Mouse (Mus musculus) neural tube, embryonic 14.5 days (tissue): ENCODE results near the gene Gm28043. TPM values are rescaled to one million over a fixed set of nuclear protein-coding genes. Genes with fewer than 3 reads are reported as not detected.

Experiments
- ATAC-seq: fragments of 200-750 bp; cut with Nextera tagmentation; 2 replicates; pipeline ENCODE4 v1.8.0; 2017; ENCODE audit warnings: low read depth, mild to moderate bottlenecking, moderate TSS enrichment, moderate library complexity
- H3K27ac ChIP-seq: fragments of 300-500 bp; sonication (generic); 2 replicates; pipeline ENCODE4 v1.5.1; 2014; ENCODE audit warnings: low read depth, mild to moderate bottlenecking, control low read depth, low read length, moderate library complexity, mixed read lengths
- H3K27me3 ChIP-seq: fragments of 300-500 bp; sonication (generic); 2 replicates; pipeline ENCODE4 v1.6.1; 2014; ENCODE audit warnings: low read length; ENCODE audit not compliant: control insufficient read depth, insufficient read depth
- H3K36me3 ChIP-seq: fragments of 300-500 bp; sonication (generic); 2 replicates; pipeline ENCODE4 v1.6.1; 2014; ENCODE audit warnings: low read length, mixed read lengths; ENCODE audit not compliant: control insufficient read depth, insufficient read depth
- H3K4me1 ChIP-seq: fragments of 300-500 bp; sonication (generic); 2 replicates; pipeline ENCODE4 v1.6.1; 2014; ENCODE audit warnings: low read length; ENCODE audit not compliant: control insufficient read depth, insufficient read depth
- H3K4me2 ChIP-seq: fragments of 300-500 bp; sonication (generic); 2 replicates; pipeline ENCODE4 v1.6.1; 2014; ENCODE audit warnings: mild to moderate bottlenecking, low read depth, low read length, control low read depth
- H3K4me3 ChIP-seq: fragments of 300-500 bp; sonication (generic); 2 replicates; pipeline ENCODE4 v1.5.1; 2014; ENCODE audit warnings: low read depth, low read length, control low read depth, mixed read lengths
- H3K9ac ChIP-seq: fragments of 300-500 bp; sonication (generic); replicated peaks from 2 replicates; pipeline ENCODE4 v1.6.1; 2014; ENCODE audit warnings: low read depth, mild to moderate bottlenecking, control low read depth, low read length, mixed read lengths
- H3K9me3 ChIP-seq: fragments of 300-500 bp; sonication (generic); 2 replicates; pipeline ENCODE4 v1.6.1; 2016; ENCODE audit warnings: low read length; ENCODE audit not compliant: control insufficient read depth
- WGBS: fragments of 180-500 bp; shearing (Covaris S2); extraction: QIAGEN DNeasy Blood & Tissue Kit; methylation state at CpG from one replicate; pipeline ENCODE4 v1.1.7; 2014; 5-methylcytosine and 5-hydroxymethylcytosine counted together
- polyA plus RNA-seq: library from polyadenylated mRNA; unstranded; fragments of >200 nt; fragmentation: Nextera tagmentation; extraction: Ambion mirVana; gene quantifications from 2 replicates; pipeline ENCODE4 v1.2.1, GENCODE M21; 2014

The Gm28043 gene
- 1.7 and 2.7 TPM in 2 replicates for polyA plus RNA-seq

GRCm38 (mm10) chr17:29614115-29615023 is at the start of gene Gm28043, which contains the start of gene Rnf8:
Gm28043 (plus strand) TSS chr17:29614876.
Rnf8 (plus strand) TSS chr17:29614790.
- Histone ChIP-seq H3K9ac (peak within 1 kb of the TSS; percentile 96), H3K27me3 (no peaks in the 10 kb centered on the region; the same call in 1 of the 2 replicates), H3K4me2 (peak within 1 kb of the TSS; percentile 90), H3K4me1 (peaks cover 19% of the 10 kb centered on the region), H3K27ac (peak within 1 kb of the TSS; percentile 87), H3K9me3 (no peaks in the 10 kb centered on the region), H3K36me3 (no peaks in the 10 kb centered on the region), H3K4me3 (peak within 1 kb of the TSS; percentile 98)
- 2% methylated on average over 52 of the region's 52 CpGs for WGBS
- ATAC-seq = peak; percentile 90

- Histone ChIP-seq H3K4me2 (no peak overlapping the region), H3K4me3 (no peak overlapping the region), H3K9me3 (no peaks in the 10 kb centered on the region), H3K9ac (no peak overlapping the region), H3K36me3 (peaks cover 2% of the 10 kb centered on the region; the same call in 1 of the 2 replicates), H3K27me3 (no peaks in the 10 kb centered on the region), H3K27ac (no peak overlapping the region), H3K4me1 (no peaks in the 10 kb centered on the region)
- 96% methylated on average over 5 of the region's 5 CpGs for WGBS
- no peak for ATAC-seq
These were observed 49.2 kb upstream of the Gm28043 start for GRCm38 (mm10) chr17:29565521-29565920.

GRCm38 (mm10) chr17:29568435-29568834 is 46.2 kb upstream of the Gm28043 start:
- H3K4me3 ChIP-seq = no peak overlapping the region
- H3K4me1 ChIP-seq = no peaks in the 10 kb centered on the region
- peaks cover 19% of the 10 kb centered on the region; the same call in 1 of the 2 replicates for H3K36me3 ChIP-seq
- no peak overlapping the region for H3K4me2 ChIP-seq
- 93% methylated on average over 15 of the region's 15 CpGs for WGBS
- no peak for ATAC-seq
- no peaks in the 10 kb centered on the region for H3K9me3 ChIP-seq
- H3K9ac ChIP-seq = no peak overlapping the region
- H3K27me3 ChIP-seq = no peaks in the 10 kb centered on the region
- no peak overlapping the region for H3K27ac ChIP-seq

DNA sequence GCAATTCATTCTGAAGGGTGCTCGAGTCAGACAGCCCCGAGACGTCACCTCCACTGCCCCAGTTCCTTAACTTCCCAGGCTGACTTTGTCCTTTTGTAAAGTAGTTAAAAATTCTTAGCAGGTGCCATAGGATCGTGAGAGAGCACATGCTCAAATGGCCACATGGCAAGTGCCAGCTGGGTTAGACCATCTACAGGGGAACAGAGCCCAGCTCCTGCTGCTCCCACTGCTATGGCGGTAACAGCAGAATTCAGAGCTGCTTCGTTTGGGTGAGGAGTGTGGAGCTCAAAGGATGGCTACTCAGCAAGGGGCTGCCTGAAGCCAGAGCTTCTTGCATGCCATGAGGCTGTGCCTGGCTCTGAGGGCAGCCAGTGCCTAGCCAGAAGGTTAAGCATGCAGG is 44.8 kb upstream of the Gm28043 start:
- Histone ChIP-seq H3K4me3 (no peak overlapping the region), H3K9ac (no peak overlapping the region), H3K4me1 (no peaks in the 10 kb centered on the region), H3K27me3 (no peaks in the 10 kb centered on the region), H3K4me2 (no peak overlapping the region), H3K36me3 (peaks cover 22% of the 10 kb centered on the region), H3K9me3 (no peaks in the 10 kb centered on the region), H3K27ac (no peak overlapping the region)
- WGBS = 85% methylated on average over 6 of the region's 6 CpGs
- ATAC-seq = no peak

- ATAC-seq = no peak
- 90% methylated on average over 4 of the region's 4 CpGs for WGBS
- Histone ChIP-seq H3K36me3 (peaks cover 42% of the 10 kb centered on the region), H3K4me2 (no peak overlapping the region), H3K27ac (no peak overlapping the region), H3K4me3 (no peak overlapping the region), H3K4me1 (no peaks in the 10 kb centered on the region), H3K9me3 (no peaks in the 10 kb centered on the region), H3K9ac (no peak overlapping the region), H3K27me3 (no peaks in the 10 kb centered on the region)
These were observed 35.0 kb upstream of the Gm28043 start for GRCm38 (mm10) chr17:29579579-29580126.

GRCm38 (mm10) chr17:29583569-29583968 is 31.1 kb upstream of the Gm28043 start:
- Histone ChIP-seq H3K4me1 (no peaks in the 10 kb centered on the region), H3K27me3 (no peaks in the 10 kb centered on the region), H3K9ac (no peak overlapping the region), H3K9me3 (no peaks in the 10 kb centered on the region), H3K4me3 (no peak overlapping the region), H3K27ac (no peak overlapping the region), H3K4me2 (no peak overlapping the region), H3K36me3 (peaks cover 24% of the 10 kb centered on the region)
- 89% methylated on average over 5 of the region's 5 CpGs for WGBS
- no peak for ATAC-seq

- H3K9ac ChIP-seq = no peak overlapping the region
- H3K4me1 ChIP-seq = peaks cover 6% of the 10 kb centered on the region
- no peak overlapping the region for H3K4me2 ChIP-seq
- peaks cover 18% of the 10 kb centered on the region for H3K36me3 ChIP-seq
- no peak overlapping the region for H3K27ac ChIP-seq
- H3K9me3 ChIP-seq = no peaks in the 10 kb centered on the region
- H3K27me3 ChIP-seq = no peaks in the 10 kb centered on the region
- WGBS = 86% methylated on average over 5 of the region's 5 CpGs
- no peak overlapping the region for H3K4me3 ChIP-seq
- no peak for ATAC-seq
These were observed 30.4 kb upstream of the Gm28043 start for GRCm38 (mm10) chr17:29584306-29584705.

DNA sequence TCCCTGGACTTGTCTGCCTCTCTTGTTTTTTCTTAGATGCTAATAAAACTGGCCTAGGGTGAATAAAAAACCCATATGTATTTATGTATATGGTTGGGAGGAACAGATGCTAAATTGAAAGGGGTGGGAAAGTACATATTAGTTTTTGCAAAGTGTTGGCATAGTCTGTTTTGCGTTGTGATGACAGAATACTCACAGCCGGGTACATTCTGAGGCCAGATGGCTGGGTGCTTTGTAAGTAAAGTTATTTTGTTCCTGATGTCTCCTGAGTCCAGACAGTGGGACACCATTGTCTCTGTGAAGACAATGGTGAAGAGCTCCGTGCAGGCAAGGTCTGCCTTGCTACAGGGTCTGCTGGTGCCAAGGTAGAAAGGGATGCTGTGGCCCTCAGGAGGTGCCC is 29.9 kb upstream of the Gm28043 start:
- ATAC-seq = no peak
- WGBS = 79% methylated on average over 3 of the region's 3 CpGs

DNA sequence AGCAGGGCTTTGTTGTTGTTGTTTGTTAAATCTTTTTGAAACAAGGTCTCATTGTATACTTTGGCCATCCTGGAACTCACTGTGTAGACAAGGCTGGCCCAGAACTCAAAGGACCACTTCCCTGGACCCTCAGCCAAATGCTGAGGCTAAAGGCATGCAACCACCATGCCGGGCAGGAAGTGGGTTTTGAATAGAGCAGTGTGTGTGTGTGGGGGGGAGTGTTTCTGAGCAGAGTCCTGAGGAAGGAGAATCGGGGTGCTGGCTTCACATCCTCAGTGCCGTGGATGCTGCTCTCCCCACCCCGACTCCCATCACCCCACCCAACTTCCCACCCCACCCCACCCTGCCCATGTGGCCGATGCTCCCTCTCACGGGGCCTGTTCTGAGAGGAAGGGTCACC is 29.2 kb upstream of the Gm28043 start:
- Histone ChIP-seq H3K36me3 (peaks cover 9% of the 10 kb centered on the region), H3K27me3 (no peaks in the 10 kb centered on the region), H3K4me1 (peaks cover 13% of the 10 kb centered on the region), H3K27ac (no peak overlapping the region), H3K4me3 (no peak overlapping the region), H3K9ac (no peak overlapping the region), H3K4me2 (no peak overlapping the region), H3K9me3 (no peaks in the 10 kb centered on the region)
- no peak for ATAC-seq
- WGBS = 90% methylated on average over 6 of the region's 6 CpGs

More for the DNA sequence above, 29.9 kb upstream of the Gm28043 start:
- Histone ChIP-seq H3K36me3 (peaks cover 15% of the 10 kb centered on the region), H3K27me3 (no peaks in the 10 kb centered on the region), H3K9me3 (no peaks in the 10 kb centered on the region), H3K4me2 (no peak overlapping the region), H3K9ac (no peak overlapping the region), H3K4me3 (no peak overlapping the region), H3K4me1 (peaks cover 11% of the 10 kb centered on the region), H3K27ac (no peak overlapping the region)
